Comparison of ENCODE assay signal across 20 mouse cellular contexts in the genomic region with DNA sequence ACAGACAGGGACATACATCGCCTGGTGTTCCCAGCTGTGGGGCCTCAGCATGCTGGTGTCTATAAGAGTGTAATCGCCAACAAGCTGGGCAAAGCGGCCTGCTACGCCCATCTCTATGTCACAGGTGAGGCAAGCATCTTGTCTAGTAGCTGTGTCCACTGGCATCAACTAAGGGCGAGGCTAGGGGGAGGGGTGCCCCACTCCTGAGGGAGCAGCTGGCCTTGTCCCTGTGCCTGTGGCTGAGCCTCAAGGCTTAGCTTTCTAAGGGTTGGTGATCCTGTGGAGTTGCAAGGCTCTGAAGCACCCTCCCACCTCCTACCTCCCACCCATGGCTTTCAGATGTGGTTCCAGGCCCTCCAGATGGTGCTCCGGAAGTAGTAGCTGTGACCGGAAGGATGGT. TPM values are rescaled to one million over a fixed set of nuclear protein-coding genes. Genes with fewer than 3 reads are reported as not detected.
"Had no signal": no experiment of that assay in that cellular context is flagged by ENCODE, and none has a peak within 500 bp of the region (broad histone marks: within the 10 kb centered on the region; RNA-seq: fewer than 3 reads in every experiment).

No protein-coding gene starts in this region.

- H3K4me3 ChIP-seq: midbrain, embryonic 10.5 days; midbrain, embryonic 12.5 days; myocyte; neural tube, embryonic 13.5 days; neural tube, embryonic 15.5 days had no signal

- H3K4me1 ChIP-seq: midbrain, embryonic 12.5 days had no signal

- ATAC-seq: midbrain, embryonic 16.5 days had no signal

- H3K27me3 ChIP-seq: midbrain, embryonic 12.5 days; neural tube, embryonic 13.5 days; neural tube, embryonic 15.5 days had no signal

- DNase-seq: lung, embryonic 14.5 days; lung, postnatal 10 days; lung, postnatal 4 days; midbrain, embryonic 14.5 days; retina, postnatal 1 day; right cerebral cortex, adult 18-20 months; right cerebral cortex, postnatal 25 days; right cerebral cortex, postnatal 4 days; spleen, adult 18-20 months; thymus, adult 18-20 months; thymus, postnatal 25 days; thymus, postnatal 4 days had no signal

- H3K9ac ChIP-seq: lung, embryonic 14.5 days; midbrain, embryonic 12.5 days; neural tube, embryonic 13.5 days; neural tube, embryonic 15.5 days had no signal

- H3K9me3 ChIP-seq: midbrain, embryonic 10.5 days; midbrain, embryonic 12.5 days; neural tube, embryonic 13.5 days; neural tube, embryonic 15.5 days had no signal

- H3K27ac ChIP-seq: midbrain, embryonic 10.5 days; midbrain, embryonic 12.5 days; neural tube, embryonic 13.5 days; neural tube, embryonic 15.5 days had no signal

- H3K4me2 ChIP-seq: lung, embryonic 14.5 days; midbrain, embryonic 12.5 days; neural tube, embryonic 13.5 days; neural tube, embryonic 15.5 days had no signal

RNA-seq across cellular contexts. Expression of a gene that starts 34.9 kb away (rescaled TPM):
- total RNA-seq: megakaryocyte-erythroid progenitor cell, adult 5-6 weeks had no signal

RNA-seq across cellular contexts. Expression of a gene that starts 40.3 kb away (rescaled TPM):
- total RNA-seq: megakaryocyte, adult 5-6 weeks; megakaryocyte-erythroid progenitor cell, adult 5-6 weeks had no signal

RNA-seq across cellular contexts. Expression of a gene that starts 49.8 kb away (rescaled TPM):
- total RNA-seq: megakaryocyte, adult 5-6 weeks; megakaryocyte-erythroid progenitor cell, adult 5-6 weeks had no signal
